Mouse (Mus musculus): ENCODE data around the gene Hist1h2ao. TPM values are rescaled to one million over a fixed set of nuclear protein-coding genes. Genes with fewer than 3 reads are reported as not detected.
"Not testable (repeated sequence)": the region's sequence is repeated elsewhere in the genome, so short reads cannot be mapped to it uniquely, and the experiment has no call there.

The Hist1h2ao gene
- total and polyA plus RNA-seq, 3 experiments: 1,152 TPM; not detected in 2

DNA sequence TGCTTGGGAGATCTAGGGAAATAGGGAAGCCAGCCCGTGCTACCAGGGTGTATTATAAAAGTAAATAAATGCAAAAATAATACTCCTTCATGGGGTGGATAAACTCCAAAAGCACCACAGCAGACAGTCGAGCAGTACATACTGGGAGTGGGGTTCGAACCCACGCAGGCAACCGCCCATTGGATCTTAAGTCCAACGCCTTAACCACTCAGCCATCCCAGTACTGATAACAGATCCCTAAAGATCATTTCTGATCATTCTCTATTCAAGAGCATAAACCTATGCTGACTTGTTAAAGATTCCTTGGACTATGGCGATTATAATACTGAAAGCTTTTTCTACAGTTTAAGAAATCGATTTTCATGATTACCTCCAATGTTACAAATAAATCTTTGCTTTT, 37.6 kb downstream of the Hist1h2ao start:
- no peak overlapping the region for H3K9ac ChIP-seq (ENCODE audit: control insufficient read depth, low read depth, low read length, poor library complexity, severe bottlenecking)
- no peak overlapping the region for H3K4me3 ChIP-seq (ENCODE audit: control insufficient read depth in 1 of 2, insufficient read depth in 1 of 2, low read depth in 2 of 2, low read length in 2 of 2)
- no peaks in the 10 kb centered on the region for H3K79me2 ChIP-seq (ENCODE audit: control insufficient read depth, insufficient read depth, low read length, poor library complexity)
- TF ChIP-seq SMC3 (IDR thresholded peaks at IDR 0.05; ENCODE audit: low read depth, low read length) (no peak), TAL1 (IDR thresholded peaks at IDR 0.05; ENCODE audit: low read length) (no peak), MAX (IDR thresholded peaks at IDR 0.05; ENCODE audit: low read length) (no peak), ZKSCAN1 (IDR thresholded peaks at IDR 0.05; ENCODE audit: low read depth, low read length) (no peak), MAFK (IDR thresholded peaks at IDR 0.05; ENCODE audit: borderline replicate concordance, low read depth, low read length) (peak; percentile 70; the same call in 1 of the 2 replicates), TBP (IDR thresholded peaks at IDR 0.05; ENCODE audit: low read depth, low read length) (peak; percentile 99), RAD21 (IDR thresholded peaks at IDR 0.05; ENCODE audit: low read depth, low read length) (no peak), MEF2A (IDR thresholded peaks at IDR 0.05; ENCODE audit: extremely low read depth, insufficient replicate concordance, low read depth, low read length, poor library complexity, severe bottlenecking) (no peak), E2F4 (IDR thresholded peaks at IDR 0.05; ENCODE audit: borderline replicate concordance, low read depth, low read length) (no peak), USF1 (IDR thresholded peaks at IDR 0.05; ENCODE audit: low read depth, low read length) (no peak), ELF1 (IDR thresholded peaks at IDR 0.05; ENCODE audit: low read depth, low read length) (no peak), SIN3A (IDR thresholded peaks at IDR 0.05; ENCODE audit: low read length) (no peak), GATA1 (IDR thresholded peaks at IDR 0.05; ENCODE audit: low read depth, low read length) (peak; percentile 84)
- H3K36me3 ChIP-seq (ENCODE audit: control insufficient read depth in 1 of 2, insufficient read depth in 2 of 2, low read length in 2 of 2): peaks cover 0 to 11% of the 10 kb centered on the region in 2 experiments; a peak in 2 of 4 replicates
- H3K9me3 ChIP-seq (replicated peaks; ENCODE audit: insufficient read depth, low read length): no peaks in the 10 kb centered on the region
- peak; percentile 84 for DNase-seq (ENCODE audit: low read depth, low spot score)
- peaks cover 0 to 10% of the 10 kb centered on the region in 2 experiments; a peak in 2 of 4 replicates for H3K4me1 ChIP-seq (ENCODE audit: control insufficient read depth in 1 of 2, insufficient read depth in 2 of 2, low read length in 2 of 2)
- H3K27me3 ChIP-seq (ENCODE audit: control insufficient read depth in 1 of 2, insufficient read depth in 2 of 2, low read length in 2 of 2): no peaks in the 10 kb centered on the region
- H3K27ac ChIP-seq (ENCODE audit: control insufficient read depth, low read depth, low read length): no peak overlapping the region

DNA sequence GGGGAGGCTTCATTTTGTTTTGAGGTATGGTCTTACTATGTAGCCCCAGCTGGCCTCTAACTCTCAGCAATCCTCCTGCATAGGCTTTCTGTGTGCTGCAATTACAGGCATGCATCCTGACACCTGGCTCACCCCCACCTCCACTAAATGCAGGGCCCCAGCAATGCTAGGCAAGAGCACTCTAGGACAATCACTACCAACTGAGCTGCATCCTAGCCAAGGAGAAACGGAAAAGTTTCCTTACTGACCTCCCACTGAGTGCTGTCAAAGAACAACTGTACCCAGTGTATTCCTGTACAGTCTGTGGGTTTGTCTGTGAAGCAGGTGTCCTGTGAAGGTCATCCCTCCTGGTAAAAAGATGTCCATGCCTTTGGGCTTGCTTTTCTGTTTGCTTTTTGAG, 40.4 kb downstream of the Hist1h2ao start:
- not testable (repeated sequence) for H3K79me2 ChIP-seq (ENCODE audit: control insufficient read depth, insufficient read depth, low read length, poor library complexity); H3K27ac ChIP-seq (ENCODE audit: control insufficient read depth, low read depth, low read length); H3K4me1 ChIP-seq (ENCODE audit: control insufficient read depth in 1 of 2, insufficient read depth in 2 of 2, low read length in 2 of 2); H3K9ac ChIP-seq (ENCODE audit: control insufficient read depth, low read depth, low read length, poor library complexity, severe bottlenecking); DNase-seq (ENCODE audit: low read depth, low spot score); H3K4me3 ChIP-seq (ENCODE audit: control insufficient read depth in 1 of 2, insufficient read depth in 1 of 2, low read depth in 2 of 2, low read length in 2 of 2); H3K9me3 ChIP-seq (replicated peaks; ENCODE audit: insufficient read depth, low read length); H3K27me3 ChIP-seq (ENCODE audit: control insufficient read depth in 1 of 2, insufficient read depth in 2 of 2, low read length in 2 of 2)
- peaks cover 0 to 16% of the 10 kb centered on the region in 2 experiments; a peak in 2 of 4 replicates for H3K36me3 ChIP-seq (ENCODE audit: control insufficient read depth in 1 of 2, insufficient read depth in 2 of 2, low read length in 2 of 2)

- TF ChIP-seq MEF2A (IDR thresholded peaks at IDR 0.05; ENCODE audit: extremely low read depth, insufficient replicate concordance, low read depth, low read length, poor library complexity, severe bottlenecking) (peak; percentile 78; the same call in 1 of the 2 replicates), MYC (IDR thresholded peaks at IDR 0.05; ENCODE audit: low read depth, low read length) (no peak), ETS1 (IDR thresholded peaks at IDR 0.05; ENCODE audit: low read depth, low read length) (0 out of 2 replicates have a peak, but pooled peaks have one; percentile 23), MAFK (IDR thresholded peaks at IDR 0.05; ENCODE audit: borderline replicate concordance, low read depth, low read length) (no peak)
- H3K27ac ChIP-seq (ENCODE audit: control insufficient read depth, low read depth, low read length): no peak overlapping the region
- no peaks in the 10 kb centered on the region for H3K27me3 ChIP-seq (ENCODE audit: control insufficient read depth in 1 of 2, insufficient read depth in 2 of 2, low read length in 2 of 2)
- no peaks in the 10 kb centered on the region for H3K9me3 ChIP-seq (replicated peaks; ENCODE audit: insufficient read depth, low read length)
- peak; percentile 46 for DNase-seq (ENCODE audit: low read depth, low spot score)
- H3K9ac ChIP-seq (ENCODE audit: control insufficient read depth, low read depth, low read length, poor library complexity, severe bottlenecking): peak overlapping the region; percentile 29; the same call in 1 of the 2 replicates
- H3K4me1 ChIP-seq (ENCODE audit: control insufficient read depth in 1 of 2, insufficient read depth in 2 of 2, low read length in 2 of 2): peaks cover 0 to 17% of the 10 kb centered on the region in 2 experiments; a peak in 2 of 4 replicates
- peaks cover 0 to 19% of the 10 kb centered on the region in 2 experiments; a peak in 2 of 4 replicates for H3K36me3 ChIP-seq (ENCODE audit: control insufficient read depth in 1 of 2, insufficient read depth in 2 of 2, low read length in 2 of 2)
- no peaks in the 10 kb centered on the region for H3K79me2 ChIP-seq (ENCODE audit: control insufficient read depth, insufficient read depth, low read length, poor library complexity)
- H3K4me3 ChIP-seq (ENCODE audit: control insufficient read depth in 1 of 2, insufficient read depth in 1 of 2, low read depth in 2 of 2, low read length in 2 of 2): no peak overlapping the region
These were observed 42.1 kb downstream of the Hist1h2ao start for GRCm38 (mm10) chr13:21852215-21852945.
